Mouse (Mus musculus) right cerebral cortex, adult 18-20 months (tissue): Measurements from ENCODE around the gene Olfr364-ps1.

Experiments used
- DNase-seq: peaks from one replicate; pipeline ENCODE4 v3.0.0; 2022; ENCODE audit warnings: mixed read lengths

Olfr364-ps1 gene

DNA sequence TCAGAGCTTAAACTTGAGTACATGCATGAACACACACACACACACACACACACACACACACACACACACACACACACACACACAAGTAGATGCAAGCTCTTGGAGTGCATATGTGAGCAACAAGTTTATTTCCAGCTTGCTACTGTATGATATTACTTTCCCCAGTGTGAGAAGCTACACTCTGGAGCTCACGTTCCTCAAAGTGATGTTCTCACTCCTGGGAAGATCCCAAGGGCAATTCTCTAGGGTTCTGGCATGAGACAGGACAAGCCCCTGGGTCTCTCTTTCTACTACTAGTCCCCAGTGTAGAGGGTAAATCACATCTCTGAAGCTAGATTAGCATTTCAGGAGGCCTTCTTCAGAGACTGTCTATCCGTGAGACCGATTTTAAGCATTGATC is at the start of gene Olfr364-ps1:
Gene Olfr364-ps1, plus strand, starts transcription at position 301 of the 400 bp plus-strand sequence.
- DNase-seq: no peak

DNA sequence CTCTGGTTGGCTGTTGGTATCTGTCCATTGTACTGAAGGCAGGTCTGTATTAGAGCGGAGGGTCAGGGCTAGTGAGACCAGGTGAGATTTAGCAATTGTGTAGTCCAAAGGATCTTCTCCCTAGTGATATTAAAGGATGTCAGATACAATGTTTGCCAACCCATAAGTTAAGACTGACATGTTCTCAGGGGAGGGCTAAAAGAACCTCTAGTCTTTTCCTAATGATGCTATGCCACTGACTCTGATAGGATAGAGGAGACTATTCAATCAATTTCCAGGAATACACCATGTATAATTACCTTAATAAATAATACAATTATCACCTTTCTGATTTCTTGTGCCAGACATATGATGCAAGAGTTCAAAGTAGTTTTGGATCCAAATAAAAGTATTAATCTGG is 21.3 kb upstream of the Olfr364-ps1 start, which contains the start of gene Olfr362:
Gene Olfr362, minus strand, starts transcription at position 101 of the 400 bp plus-strand sequence.
- DNase-seq: no peak

DNA sequence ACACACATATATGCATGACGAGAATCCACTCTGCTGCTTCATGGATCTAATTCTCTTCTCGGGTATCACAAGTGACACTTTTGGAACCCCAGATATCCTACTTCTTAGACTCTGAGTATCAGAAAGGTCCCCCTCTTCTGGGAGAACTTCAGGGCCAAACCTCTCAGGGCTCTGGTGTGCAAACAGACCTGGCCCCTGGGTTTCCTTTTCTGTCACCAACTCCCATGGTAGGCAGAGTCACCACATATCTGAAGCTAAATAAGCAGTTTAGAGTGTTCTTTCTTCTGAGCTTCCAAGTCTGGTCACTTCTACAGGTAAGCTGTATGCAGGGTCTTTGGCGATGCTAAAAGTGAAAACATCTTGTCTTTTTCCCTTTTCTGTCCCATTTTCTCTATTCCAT is 48.8 kb downstream of the Olfr364-ps1 start, which contains the start of gene Olfr365:
Gene Olfr365, plus strand, starts transcription at position 301 of the 400 bp plus-strand sequence.
- DNase-seq: no peak
